Mouse (Mus musculus) CH12.LX (cell line): ENCODE data around the gene Usp19. TPM values are rescaled to one million over a fixed set of nuclear protein-coding genes. Genes with fewer than 3 reads are reported as not detected.

ENCODE experiments used
- DNase-seq: peaks from one replicate; pipeline ENCODE4 v3.0.0-alpha.2; 2013; ENCODE audit errors: extremely low read depth
- H3K27ac ChIP-seq: 2 replicates; pipeline ENCODE4 v1.5.1; 2012; ENCODE audit warnings: low read depth, mild to moderate bottlenecking, control low read depth, moderate library complexity; ENCODE audit not compliant: insufficient read depth
- H3K27me3 ChIP-seq: replicated peaks from 2 replicates; pipeline ENCODE3; 2012; ENCODE audit warnings: inconsistent platforms
- H3K36me3 ChIP-seq, 2 experiments: replicated peaks in 1 of 2; 2 replicates each; pipeline versions ENCODE3 to v1.6.1; 2012; ENCODE audit warnings: inconsistent platforms in 1 of 2, low read length in 1 of 2, mild to moderate bottlenecking in 1 of 2, mixed read lengths in 1 of 2, moderate library complexity in 1 of 2; ENCODE audit not compliant: control insufficient read depth in 1 of 2, insufficient read depth in 1 of 2
- H3K4me1 ChIP-seq, 2 experiments: 2 replicates each; pipeline ENCODE4 v1.6.1; 2012; ENCODE audit warnings: inconsistent platforms in 1 of 2, moderate library complexity in 1 of 2; ENCODE audit not compliant: insufficient read depth in 2 of 2, control insufficient read depth in 1 of 2
- H3K4me2 ChIP-seq: 2 replicates; pipeline ENCODE4 v1.6.1; 2012; ENCODE audit warnings: low read depth, mild to moderate bottlenecking, control low read depth; ENCODE audit not compliant: poor library complexity, insufficient read depth, severe bottlenecking
- H3K4me3 ChIP-seq, 3 experiments: fragments of 150-350 bp in 1 of 3; sonication (generic) in 1 of 3; replicated peaks in 1 of 3; 2 replicates each; pipeline versions ENCODE3 to v1.5.1; 2011 to 2012; ENCODE audit warnings: low read depth in 2 of 3, low read length in 2 of 3, mild to moderate bottlenecking in 2 of 3, moderate library complexity in 2 of 3, control low read depth in 1 of 3, improper control_type of control experiment in 1 of 3, inconsistent platforms in 1 of 3, mixed read lengths in 1 of 3; ENCODE audit not compliant: poor library complexity in 1 of 3
- H3K79me2 ChIP-seq: replicated peaks from 2 replicates; pipeline ENCODE4 v1.6.1; 2012; ENCODE audit warnings: mild to moderate bottlenecking, moderate library complexity; ENCODE audit not compliant: control insufficient read depth, poor library complexity, insufficient read depth, severe bottlenecking; ENCODE audit errors: extremely low read depth
- H3K9ac ChIP-seq: 2 replicates; pipeline ENCODE4 v1.6.1; 2012; ENCODE audit warnings: low read depth, mild to moderate bottlenecking, control low read depth, moderate library complexity; ENCODE audit not compliant: insufficient read depth
- H3K9me3 ChIP-seq: replicated peaks from 2 replicates; pipeline ENCODE3; 2012; ENCODE audit warnings: low read length, inconsistent platforms, mixed read lengths
- BHLHE40 ChIP-seq: IDR thresholded peaks from 2 replicates; pipeline ENCODE4 v1.6.1; 2011; ENCODE audit warnings: mild to moderate bottlenecking, low read depth, low read length, improper control_type of control experiment
- CHD1 ChIP-seq: IDR thresholded peaks from 2 replicates; pipeline ENCODE4 v1.6.1; 2012; ENCODE audit warnings: low read depth, low read length, improper control_type of control experiment, inconsistent platforms
- E2F4 ChIP-seq: IDR thresholded peaks from 2 replicates; pipeline ENCODE4 v1.6.1; 2011; ENCODE audit warnings: low read depth, low read length, improper control_type of control experiment; ENCODE audit not compliant: insufficient replicate concordance
- ELF1 ChIP-seq: IDR thresholded peaks from 2 replicates; pipeline ENCODE4 v1.6.1; 2014; ENCODE audit warnings: low read depth, mild to moderate bottlenecking, inconsistent platforms, low read length, improper control_type of control experiment
- ETS1 ChIP-seq: conservative IDR thresholded peaks from 2 replicates; pipeline ENCODE4 v1.6.1; 2012; ENCODE audit warnings: low read depth, mild to moderate bottlenecking, inconsistent platforms, low read length, improper control_type of control experiment, moderate library complexity
- GABPA ChIP-seq: IDR thresholded peaks from 2 replicates; pipeline ENCODE4 v1.6.1; 2012; ENCODE audit warnings: low read depth, low read length, improper control_type of control experiment, inconsistent platforms; ENCODE audit not compliant: insufficient replicate concordance
- JUN ChIP-seq: IDR thresholded peaks from 2 replicates; pipeline ENCODE4 v1.6.1; 2011; ENCODE audit warnings: low read depth, mild to moderate bottlenecking, low read length, improper control_type of control experiment, moderate library complexity; ENCODE audit not compliant: insufficient read depth
- KAT2A ChIP-seq: IDR thresholded peaks from 2 replicates; pipeline ENCODE4 v1.6.1; 2012; ENCODE audit warnings: low read length, improper control_type of control experiment, inconsistent platforms; ENCODE audit not compliant: insufficient replicate concordance
- MAX ChIP-seq: IDR thresholded peaks from 2 replicates; pipeline ENCODE4 v1.6.1; 2011; ENCODE audit warnings: low read length, improper control_type of control experiment
- MAZ ChIP-seq: IDR thresholded peaks from 2 replicates; pipeline ENCODE4 v1.6.1; 2012; ENCODE audit warnings: low read depth, mild to moderate bottlenecking, inconsistent platforms, low read length, improper control_type of control experiment, moderate library complexity
- MEF2A ChIP-seq: IDR thresholded peaks from 2 replicates; pipeline ENCODE4 v1.6.1; 2014; ENCODE audit warnings: low read depth, mild to moderate bottlenecking, inconsistent platforms, low read length, improper control_type of control experiment, borderline replicate concordance
- PAX5 ChIP-seq: IDR thresholded peaks from 2 replicates; pipeline ENCODE4 v1.6.1; 2012; ENCODE audit warnings: low read length, inconsistent platforms, mixed read lengths
- POLR2A ChIP-seq: IDR thresholded peaks from 2 replicates; pipeline ENCODE4 v1.6.1; 2011; ENCODE audit warnings: low read depth, mild to moderate bottlenecking, improper control_type of control experiment, low read length
- POLR2AphosphoS2 ChIP-seq: IDR thresholded peaks from 2 replicates; pipeline ENCODE4 v1.6.1; 2011; ENCODE audit warnings: low read depth, low read length, improper control_type of control experiment
- RCOR1 ChIP-seq: conservative IDR thresholded peaks from 2 replicates; pipeline ENCODE4 v1.6.1; 2012; ENCODE audit warnings: low read depth, mild to moderate bottlenecking, inconsistent platforms, low read length, improper control_type of control experiment
- SIN3A ChIP-seq: IDR thresholded peaks from 2 replicates; pipeline ENCODE4 v1.6.1; 2012; ENCODE audit warnings: low read length, improper control_type of control experiment, inconsistent platforms
- SMC3 ChIP-seq: IDR thresholded peaks from 2 replicates; pipeline ENCODE4 v1.6.1; 2011; ENCODE audit warnings: low read depth, low read length, improper control_type of control experiment
- TBP ChIP-seq: conservative IDR thresholded peaks from 2 replicates; pipeline ENCODE4 v1.6.1; 2011; ENCODE audit warnings: low read depth, low read length, improper control_type of control experiment
- TCF12 ChIP-seq: IDR thresholded peaks from 2 replicates; pipeline ENCODE4 v1.6.1; 2014; ENCODE audit warnings: low read depth, mild to moderate bottlenecking, inconsistent platforms, low read length, improper control_type of control experiment
- UBTF ChIP-seq: IDR thresholded peaks from 2 replicates; pipeline ENCODE4 v1.6.1; 2012; ENCODE audit warnings: low read depth, mild to moderate bottlenecking, inconsistent platforms, low read length, improper control_type of control experiment, moderate library complexity
- USF1 ChIP-seq: IDR thresholded peaks from 2 replicates; pipeline ENCODE4 v1.6.1; 2014; ENCODE audit warnings: low read depth, mild to moderate bottlenecking, inconsistent platforms, low read length, improper control_type of control experiment
- ZKSCAN1 ChIP-seq: IDR thresholded peaks from 2 replicates; pipeline ENCODE4 v1.6.1; 2012; ENCODE audit warnings: low read depth, inconsistent platforms, low read length, improper control_type of control experiment, borderline replicate concordance
- ZMIZ1 ChIP-seq: IDR thresholded peaks from 2 replicates; pipeline ENCODE4 v1.6.1; 2012; ENCODE audit warnings: low read depth, mild to moderate bottlenecking, inconsistent platforms, low read length, improper control_type of control experiment
- dilution Hi-C: fragments of 300-500 bp; cut with MboI; formaldehyde crosslinking; loops from 2 replicates; pipeline ENCODE4 v1.14.3; 2020; ENCODE audit warnings: low sequenced_read_pairs; ENCODE audit not compliant: extremely low pct_unique_long_range_greater_than_20kb, extremely low pct_ligation_motif_present
- in situ Hi-C: fragments of 300-500 bp; cut with MboI; formaldehyde crosslinking; loops from 3 replicates; pipeline ENCODE4 v1.14.3; 2019; ENCODE audit warnings: low sequenced_read_pairs, low pct_ligation_motif_present, low pct_unique_long_range_greater_than_20kb, mixed read lengths
- polyA plus RNA-seq: library from polyadenylated mRNA; unstranded; fragments of >175 nt; gene quantifications from 2 replicates; pipeline ENCODE4 v1.2.1, GENCODE M21; 2012; ENCODE audit warnings: low read depth; ENCODE audit not compliant: insufficient read length
- total RNA-seq, 2 experiments: library from RNA; depleted of rRNA; stranded (reverse); fragments of 300-350 nt in 1 of 2; fragments of >200 nt in 1 of 2; gene quantifications; 2 replicates each; pipeline ENCODE4 v1.2.3; 2012 to 2014

Gene Usp19
- total and polyA plus RNA-seq, 3 experiments: 36.5 to 106 (median 69.9) TPM

GRCm38 (mm10) chr9:108450292-108451169 lies 39.9 kb upstream of the Usp19 start:
- H3K4me2 ChIP-seq: no peak overlapping the region
- no peaks in the 10 kb centered on the region for H3K36me3 ChIP-seq
- no peak for TF ChIP-seq TBP
- no peak for TF ChIP-seq MEF2A
- no peak for TF ChIP-seq POLR2A
- no peak for TF ChIP-seq KAT2A
- TF ChIP-seq JUN: no peak
- no peak for TF ChIP-seq ZKSCAN1
- no peak for TF ChIP-seq E2F4
- TF ChIP-seq RCOR1: no peak
- TF ChIP-seq SMC3: no peak
- no peak for TF ChIP-seq ZMIZ1
- no peak for TF ChIP-seq PAX5
- TF ChIP-seq TCF12: no peak
- no peak for DNase-seq
- no peak overlapping the region for H3K4me3 ChIP-seq
- no peak overlapping the region for H3K9ac ChIP-seq
- in situ Hi-C loops: no loop called here
- no peak overlapping the region for H3K27ac ChIP-seq
- H3K79me2 ChIP-seq: no peaks in the 10 kb centered on the region
- peaks cover 9% of the 10 kb centered on the region for H3K27me3 ChIP-seq
- dilution Hi-C loops: no loop called here
- H3K4me1 ChIP-seq: peaks cover 0 to 13% of the 10 kb centered on the region in 2 experiments; a peak in 3 of 4 replicates
- H3K9me3 ChIP-seq: no peaks in the 10 kb centered on the region

- no peaks in the 10 kb centered on the region for H3K79me2 ChIP-seq
- in situ Hi-C loops (no loop called here), dilution Hi-C loops (no loop called here)
- no peaks in the 10 kb centered on the region for H3K36me3 ChIP-seq
- DNase-seq: no peak
- no peak overlapping the region for H3K27ac ChIP-seq
- no peak overlapping the region for H3K4me3 ChIP-seq
- TF ChIP-seq TCF12 (no peak), GABPA (no peak), MAX (no peak), CHD1 (no peak), E2F4 (no peak), BHLHE40 (no peak), SIN3A (no peak), ETS1 (no peak), UBTF (no peak), MAZ (no peak), USF1 (no peak), POLR2A (no peak), ELF1 (no peak), POLR2AphosphoS2 (no peak), TBP (no peak)
- H3K9me3 ChIP-seq: no peaks in the 10 kb centered on the region
- peaks cover 0 to 13% of the 10 kb centered on the region in 2 experiments; a peak in 3 of 4 replicates for H3K4me1 ChIP-seq
- H3K27me3 ChIP-seq: peaks cover 9% of the 10 kb centered on the region
- no peak overlapping the region for H3K9ac ChIP-seq
- no peak overlapping the region for H3K4me2 ChIP-seq
These were observed 39.3 kb upstream of the Usp19 start for GRCm38 (mm10) chr9:108451170-108451493.
